Mouse (Mus musculus): ENCODE results near the gene Mcrip2. TPM values are rescaled to one million over a fixed set of nuclear protein-coding genes. Genes with fewer than 3 reads are reported as not detected.
A peak's percentile ranks its signal among the peaks of the same experiment; 100 is the strongest.

The Mcrip2 gene
- total RNA-seq, 2 experiments from 2014 or later: 25.8 to 30.4 TPM

DNA sequence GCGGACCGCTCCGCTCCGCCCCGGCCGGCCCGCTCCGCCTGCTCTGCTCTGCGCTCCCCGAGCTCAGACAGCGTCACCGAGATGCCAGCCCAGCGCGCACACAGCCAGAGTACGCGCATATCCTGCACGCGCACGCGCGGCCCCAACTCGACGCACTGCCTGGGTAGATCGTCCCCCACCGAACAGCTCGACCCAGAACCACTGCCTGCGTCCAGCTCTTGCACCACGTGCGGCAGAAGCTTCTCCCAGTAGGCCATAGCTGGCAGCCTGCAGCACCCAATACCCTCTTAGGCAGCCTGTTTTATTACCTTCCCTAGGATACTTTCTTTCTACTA lies 31.5 kb downstream of the Mcrip2 start, which contains the start of gene Rhbdl1:
TSS of gene Rhbdl1 (minus strand) at position 220 of the 335 bp plus-strand sequence.
- ATAC-seq (replicated peaks; ENCODE audit: poor library complexity, severe bottlenecking): peak; percentile 14

DNA sequence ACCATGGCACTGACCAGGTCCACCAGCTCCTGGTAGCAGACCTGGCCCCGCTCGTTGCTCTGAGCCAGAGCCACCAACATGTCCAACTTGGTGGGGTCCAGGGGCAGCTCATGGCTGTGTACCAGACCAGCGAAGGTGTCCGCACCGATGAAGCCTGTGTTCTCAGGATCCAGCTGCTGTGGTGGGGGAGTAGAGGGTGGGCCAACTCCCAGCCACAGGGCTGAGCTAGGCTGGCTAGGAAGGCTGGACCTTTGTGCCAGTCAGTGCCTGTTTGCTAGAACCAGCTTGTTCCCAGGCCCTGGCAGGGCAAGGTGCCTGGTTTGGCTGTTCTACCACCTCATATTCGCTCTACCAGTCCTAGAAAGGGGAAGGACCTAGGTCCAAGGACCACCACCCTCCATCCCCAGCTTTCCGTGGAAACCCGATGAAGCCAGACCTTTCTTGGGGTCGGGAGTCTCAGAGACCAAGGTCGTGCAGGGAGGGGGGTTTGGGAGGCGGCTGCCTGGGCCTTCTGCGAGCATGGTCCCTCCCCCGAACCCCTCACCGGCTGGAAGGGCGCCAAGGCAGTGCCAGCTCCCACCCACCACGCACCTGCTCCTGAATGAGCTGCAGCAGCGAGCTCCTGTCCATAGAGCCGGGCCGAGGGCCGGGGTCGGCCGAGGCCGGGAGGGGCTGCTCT lies 32.0 kb downstream of the Mcrip2 start:
- ATAC-seq (replicated peaks; ENCODE audit: poor library complexity, severe bottlenecking): no peak

- ATAC-seq (replicated peaks; ENCODE audit: poor library complexity, severe bottlenecking): no peak
Measured at GRCm38 (mm10) chr17:25835816-25836215, 32.7 kb downstream of the Mcrip2 start.

- no peak for ATAC-seq (replicated peaks; ENCODE audit: poor library complexity, severe bottlenecking)
Measured at GRCm38 (mm10) chr17:25835301-25835700, 33.3 kb downstream of the Mcrip2 start.

DNA sequence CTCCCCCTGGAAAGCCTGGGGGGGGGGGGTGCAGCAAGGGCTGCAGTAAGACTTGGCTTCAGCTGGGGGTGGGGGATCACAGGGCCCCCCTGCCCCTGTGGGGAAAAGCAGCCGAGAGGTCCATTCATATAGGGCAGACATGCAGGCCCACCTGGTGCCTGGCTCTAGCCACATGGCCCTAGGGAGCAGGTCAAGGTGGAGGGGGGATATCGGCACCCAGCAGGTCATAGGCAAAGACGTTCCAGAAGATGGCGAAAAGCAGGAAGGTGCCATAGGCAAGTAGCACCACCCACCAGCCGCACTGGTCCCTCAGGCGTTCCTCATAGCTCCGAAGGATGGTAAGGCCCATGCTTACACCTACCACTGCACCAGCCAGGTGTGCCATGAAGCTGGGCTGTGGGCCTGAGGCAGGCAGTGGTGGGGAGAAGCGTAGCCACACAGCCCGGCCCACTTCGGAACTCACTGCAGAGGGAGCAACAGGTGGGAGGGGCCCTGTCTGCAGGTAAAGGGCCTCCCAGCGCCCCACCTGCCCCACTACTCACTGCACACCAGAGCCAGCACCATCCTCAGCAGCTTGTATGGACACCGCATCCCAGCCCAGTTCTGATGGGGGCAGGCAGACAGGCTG lies 33.9 kb downstream of the Mcrip2 start:
- ATAC-seq (replicated peaks; ENCODE audit: poor library complexity, severe bottlenecking): no peak

GRCm38 (mm10) chr17:25833961-25834594 lies 34.5 kb downstream of the Mcrip2 start:
- ATAC-seq (replicated peaks; ENCODE audit: poor library complexity, severe bottlenecking): no peak

DNA sequence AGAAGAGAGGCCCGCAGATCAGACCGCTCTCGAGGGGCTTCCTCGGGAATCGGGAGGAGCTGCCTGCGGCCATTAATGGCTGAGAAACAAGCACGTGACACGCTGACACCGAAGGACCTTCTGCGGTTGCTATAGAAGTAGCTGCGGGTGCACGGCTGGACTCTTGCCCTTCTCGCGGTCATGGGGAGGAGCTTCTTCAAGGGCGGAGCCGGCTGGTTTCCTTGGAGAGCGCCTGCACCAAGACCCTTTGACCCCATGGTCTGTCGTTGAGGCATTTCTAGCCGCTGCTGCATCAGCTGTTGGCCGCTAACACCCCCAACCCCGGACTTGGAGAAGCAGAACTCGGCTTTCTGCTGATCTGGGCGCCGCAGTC lies 35.3 kb downstream of the Mcrip2 start, which contains the start of gene Stub1:
TSS of gene Stub1 (minus strand) at position 114 of the 373 bp plus-strand sequence.
- peak; percentile 67 for ATAC-seq (replicated peaks; ENCODE audit: poor library complexity, severe bottlenecking)

- peak; percentile 73 for ATAC-seq (replicated peaks; ENCODE audit: poor library complexity, severe bottlenecking)
Measured at GRCm38 (mm10) chr17:25832436-25833290, 35.9 kb downstream of the Mcrip2 start.

DNA sequence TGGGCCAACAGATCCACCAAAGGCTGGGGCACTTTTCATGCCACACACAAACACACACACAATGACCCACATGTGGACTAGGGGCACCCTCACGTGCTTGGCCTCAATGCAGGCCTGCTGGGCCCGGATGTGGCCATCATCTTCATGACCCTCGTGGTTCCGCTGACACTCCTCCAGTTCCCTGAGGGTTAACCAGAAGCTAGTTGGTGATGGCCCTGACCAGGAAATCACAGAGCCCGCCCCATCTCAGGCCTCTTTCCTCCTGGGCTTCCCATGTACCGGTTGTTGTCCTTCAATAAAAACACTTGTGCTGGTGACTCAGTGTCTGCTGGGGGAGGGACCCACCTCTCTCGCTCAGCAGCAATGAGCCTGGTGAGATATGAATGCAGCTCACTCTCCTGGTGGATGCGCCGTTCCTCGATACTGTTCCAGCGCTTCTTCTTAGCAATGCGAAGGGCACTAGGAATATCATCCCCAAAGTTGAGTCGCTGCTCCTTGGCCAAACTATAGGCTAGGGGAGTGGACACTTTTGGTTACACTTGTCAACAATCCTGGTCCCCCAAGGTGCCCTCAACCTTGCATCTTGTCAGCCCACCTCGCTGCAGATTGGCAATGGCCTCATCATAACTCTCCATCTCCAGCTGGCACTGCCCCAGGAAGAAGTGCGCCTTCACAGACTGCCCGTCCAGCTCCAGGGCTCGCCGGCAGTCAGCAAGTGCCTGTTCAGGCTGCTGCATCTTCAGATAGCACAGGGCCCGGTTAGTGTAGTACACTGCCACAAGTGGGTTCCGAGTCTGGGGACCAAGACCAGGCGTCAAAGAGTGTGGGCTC lies 36.9 kb downstream of the Mcrip2 start:
- no peak for ATAC-seq (replicated peaks; ENCODE audit: poor library complexity, severe bottlenecking)

- no peak for ATAC-seq (replicated peaks; ENCODE audit: poor library complexity, severe bottlenecking)
Measured at GRCm38 (mm10) chr17:25830806-25831431, 37.6 kb downstream of the Mcrip2 start.

- ATAC-seq (replicated peaks; ENCODE audit: poor library complexity, severe bottlenecking): no peak
Measured at GRCm38 (mm10) chr17:25830200-25830753, 38.3 kb downstream of the Mcrip2 start.

- ATAC-seq (replicated peaks; ENCODE audit: poor library complexity, severe bottlenecking): no peak
Measured at GRCm38 (mm10) chr17:25829558-25830017, 39.0 kb downstream of the Mcrip2 start.

GRCm38 (mm10) chr17:25828712-25829557 lies 39.6 kb downstream of the Mcrip2 start, which contains the start of gene Jmjd8:
Jmjd8 (plus strand) TSS chr17:25828867.
- ATAC-seq (replicated peaks; ENCODE audit: poor library complexity, severe bottlenecking): peak; percentile 13

DNA sequence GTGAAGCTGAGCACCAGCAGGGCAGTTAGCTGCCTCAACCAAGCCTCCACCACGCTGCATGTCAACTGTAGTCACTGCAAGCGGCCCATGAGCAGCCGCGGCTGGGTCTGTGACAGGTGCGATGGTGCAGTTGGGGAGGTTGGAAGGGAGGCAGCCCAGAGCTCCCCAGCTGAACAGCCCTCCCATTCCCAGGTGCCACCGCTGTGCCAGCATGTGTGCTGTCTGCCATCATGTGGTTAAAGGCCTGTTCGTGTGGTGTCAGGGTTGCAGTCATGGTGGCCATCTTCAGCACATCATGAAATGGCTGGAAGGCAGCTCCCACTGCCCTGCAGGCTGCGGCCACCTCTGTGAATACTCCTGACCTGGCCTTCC lies 40.4 kb downstream of the Mcrip2 start:
- ATAC-seq (replicated peaks; ENCODE audit: poor library complexity, severe bottlenecking): no peak

DNA sequence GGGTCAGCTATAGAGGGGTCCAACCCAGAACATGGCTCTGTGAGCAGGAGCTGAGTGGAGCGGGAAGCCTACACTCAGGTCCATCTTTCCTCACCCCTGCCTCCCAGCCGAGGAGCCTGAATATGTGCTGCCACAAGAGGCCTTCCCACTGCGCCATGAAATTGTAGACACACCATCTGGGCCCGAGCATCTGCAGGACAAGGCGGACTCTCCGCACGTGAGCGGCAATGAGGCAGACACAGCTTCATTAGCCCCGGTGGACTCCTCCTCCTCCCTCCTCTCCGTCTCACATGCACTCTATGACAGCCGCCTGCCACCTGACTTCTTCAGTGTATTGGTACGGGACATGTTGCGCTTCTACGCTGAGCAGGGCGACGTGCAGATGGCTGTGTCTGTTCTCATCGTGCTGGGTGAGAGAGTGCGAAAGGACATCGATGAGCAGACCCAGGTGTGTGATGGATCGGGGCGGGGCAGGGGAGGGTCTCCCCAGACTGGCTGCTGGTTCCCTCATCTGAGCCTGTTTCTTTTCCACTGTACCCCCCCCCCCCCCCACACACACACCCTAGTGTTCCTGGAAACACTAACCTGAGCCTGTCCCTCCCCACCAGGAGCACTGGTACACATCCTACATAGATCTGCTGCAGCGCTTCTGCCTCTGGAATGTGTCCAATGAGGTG lies 40.9 kb downstream of the Mcrip2 start:
- ATAC-seq (replicated peaks; ENCODE audit: poor library complexity, severe bottlenecking): no peak

DNA sequence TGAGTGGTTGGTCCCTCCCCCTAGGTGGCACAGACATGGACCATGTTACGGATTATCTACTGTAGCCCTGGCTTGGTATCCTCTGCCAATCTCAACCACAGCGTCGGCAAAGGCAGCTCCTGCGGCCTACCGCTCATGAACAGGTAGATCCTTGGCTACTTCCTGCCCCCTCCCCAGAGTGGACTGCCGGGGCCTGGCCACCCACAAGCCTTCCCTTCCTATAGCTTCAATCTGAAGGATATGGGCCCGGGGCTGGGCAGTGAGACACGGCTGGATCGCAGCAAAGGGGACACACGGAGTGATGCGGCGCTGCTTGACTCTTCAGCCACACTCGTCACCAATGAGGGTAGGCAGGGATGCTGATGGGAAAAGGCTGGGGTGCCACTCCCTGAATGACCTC lies 41.6 kb downstream of the Mcrip2 start:
- no peak for ATAC-seq (replicated peaks; ENCODE audit: poor library complexity, severe bottlenecking)

DNA sequence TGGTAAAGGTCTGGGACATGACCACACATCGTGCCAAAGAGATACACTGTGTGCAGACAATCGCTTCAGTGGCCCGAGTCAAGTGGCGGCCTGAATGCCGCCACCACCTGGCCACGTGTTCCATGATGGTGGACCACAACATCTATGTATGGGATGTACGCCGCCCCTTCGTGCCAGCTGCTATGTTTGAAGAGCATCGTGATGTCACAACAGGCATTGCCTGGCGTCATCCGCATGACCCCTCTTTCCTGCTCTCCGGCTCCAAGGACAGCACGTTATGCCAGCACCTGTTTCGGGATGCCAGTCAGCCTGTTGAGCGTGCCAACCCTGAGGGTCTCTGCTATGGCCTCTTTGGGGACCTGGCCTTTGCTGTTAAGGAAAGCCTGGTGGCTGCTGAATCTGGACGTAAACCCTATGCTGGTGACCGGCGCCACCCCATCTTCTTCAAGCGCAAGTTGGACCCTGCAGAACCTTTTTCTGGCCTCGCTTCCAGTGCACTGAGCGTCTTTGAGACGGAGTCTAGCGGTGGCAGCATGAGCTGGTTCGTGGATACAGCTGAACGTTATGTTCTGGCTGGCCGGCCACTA lies 42.5 kb downstream of the Mcrip2 start:
- ATAC-seq (replicated peaks; ENCODE audit: poor library complexity, severe bottlenecking): no peak

All from granulocyte monocyte progenitor cell, adult 5-6 weeks (primary cell).